Mouse (Mus musculus) megakaryocyte, embryonic 14.5 days (primary cell): ENCODE data around the gene Smtn.

Experiments
- FLI1 ChIP-seq: IDR thresholded peaks from 2 replicates; pipeline ENCODE4 v1.6.1; 2012; ENCODE audit warnings: low read length, inconsistent platforms, mixed read lengths
- GATA1 ChIP-seq: IDR thresholded peaks from 3 replicates; pipeline ENCODE4 v1.6.1; 2012; ENCODE audit warnings: mixed read lengths, low read length, inconsistent platforms, borderline replicate concordance

- TF ChIP-seq GATA1, result no peak
- no peak for TF ChIP-seq FLI1
These were observed 18.0 kb downstream of the Smtn start for GRCm38 (mm10) chr11:3522285-3523000.
